Mouse (Mus musculus) myocyte (in vitro differentiated cells): ENCODE results near the gene Sfswap.

Experiments used
- CEBPB ChIP-seq: IDR thresholded peaks from 2 replicates; pipeline ENCODE4 v1.6.1; 2011; ENCODE audit warnings: mild to moderate bottlenecking, moderate library complexity; ENCODE audit not compliant: poor library complexity, insufficient read depth, severe bottlenecking
- E2F4 ChIP-seq: IDR thresholded peaks from one replicate; pipeline ENCODE4 v1.6.1; 2011; ENCODE audit warnings: mild to moderate bottlenecking, control low read depth, moderate library complexity; ENCODE audit not compliant: insufficient read depth
- MAX ChIP-seq: IDR thresholded peaks from one replicate; pipeline ENCODE4 v1.6.1; 2011; ENCODE audit warnings: low read depth, mild to moderate bottlenecking, control low read depth
- MYOD1 ChIP-seq, 3 experiments: IDR thresholded peaks; one replicate each; pipeline ENCODE4 v1.6.1; 2011; ENCODE audit warnings: control low read depth in 2 of 3, low read depth in 2 of 3, mild to moderate bottlenecking in 2 of 3, moderate library complexity in 1 of 3; ENCODE audit not compliant: insufficient read length in 2 of 3, control insufficient read depth in 1 of 3
- MYOG ChIP-seq, 3 experiments: IDR thresholded peaks; one replicate each; pipeline ENCODE4 v1.6.1; 2011; ENCODE audit warnings: control low read depth in 2 of 3, low read depth in 2 of 3, mild to moderate bottlenecking in 2 of 3; ENCODE audit not compliant: insufficient read length in 2 of 3, control insufficient read depth in 1 of 3, insufficient read depth in 1 of 3
- POLR2A ChIP-seq: IDR thresholded peaks from one replicate; pipeline ENCODE4 v1.6.1; 2011; ENCODE audit warnings: low read depth, mild to moderate bottlenecking, control low read depth, moderate library complexity; ENCODE audit not compliant: insufficient read length
- POLR2AphosphoS2 ChIP-seq: IDR thresholded peaks from one replicate; pipeline ENCODE4 v1.6.1; 2011; ENCODE audit warnings: low read depth, control low read depth; ENCODE audit not compliant: insufficient read length
- REST ChIP-seq: IDR thresholded peaks from one replicate; pipeline ENCODE4 v1.6.1; 2011; ENCODE audit warnings: mild to moderate bottlenecking, control low read depth, moderate library complexity; ENCODE audit not compliant: insufficient read depth, insufficient read length
- SRF ChIP-seq: IDR thresholded peaks from one replicate; pipeline ENCODE4 v1.6.1; 2011; ENCODE audit warnings: low read depth; ENCODE audit not compliant: control insufficient read depth, insufficient read length
- TCF12 ChIP-seq: IDR thresholded peaks from one replicate; pipeline ENCODE4 v1.6.1; 2011; ENCODE audit warnings: mild to moderate bottlenecking, control low read depth; ENCODE audit not compliant: poor library complexity, insufficient read depth, severe bottlenecking
- USF1 ChIP-seq: IDR thresholded peaks from one replicate; pipeline ENCODE4 v1.6.1; 2011; ENCODE audit warnings: low read depth, mild to moderate bottlenecking, control low read depth, moderate library complexity

- no peak for TF ChIP-seq POLR2A
- TF ChIP-seq SRF: no peak
- TF ChIP-seq MYOG (IDR thresholded peaks at IDR 0.05; ENCODE audit: control insufficient read depth in 1 of 3, insufficient read depth in 1 of 3, insufficient read length in 2 of 3, low read depth in 2 of 3): peak in 1 of 3 experiments; percentile 22
- no peak for TF ChIP-seq E2F4
- TF ChIP-seq TCF12: no peak
- no peak for TF ChIP-seq CEBPB
- no peak for TF ChIP-seq MYOD1 (IDR thresholded peaks at IDR 0.05; ENCODE audit: control insufficient read depth in 1 of 3, insufficient read length in 2 of 3, low read depth in 2 of 3)
- no peak for TF ChIP-seq USF1
- no peak for TF ChIP-seq POLR2AphosphoS2
- TF ChIP-seq MAX: no peak
- no peak for TF ChIP-seq REST
Measured at GRCm38 (mm10) chr5:129534500-129534899, 33.5 kb downstream of the Sfswap start.
